Mouse (Mus musculus): ENCODE data around the gene Camk1d. TPM values are rescaled to one million over a fixed set of nuclear protein-coding genes. Genes with fewer than 3 reads are reported as not detected.
A peak's percentile ranks its signal among the peaks of the same experiment; 100 is the strongest.

Gene Camk1d
- polyA plus RNA-seq, 1 experiment from 2014 or later = 11.3 TPM

DNA sequence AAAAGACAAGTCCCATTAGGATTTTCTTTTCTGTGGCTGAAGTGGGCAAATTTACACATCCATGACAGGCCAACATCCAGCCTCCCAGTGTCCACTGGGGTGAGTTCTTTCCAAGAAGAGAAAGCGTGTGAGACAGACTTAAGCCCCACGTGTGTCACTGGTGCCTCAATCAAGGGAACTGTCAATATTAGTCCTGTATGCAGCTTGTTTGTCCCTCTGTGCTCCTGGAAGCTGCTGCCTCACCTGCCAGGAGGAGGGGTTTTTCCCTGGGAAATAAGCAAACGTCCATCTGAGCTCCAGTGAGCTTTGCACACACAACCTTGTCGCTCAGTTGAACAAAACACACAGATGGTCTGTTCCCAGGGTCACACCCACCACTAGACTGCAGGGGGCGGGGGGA lies 124.2 kb downstream of the Camk1d start:
- H3K4me2 ChIP-seq (ENCODE audit: low read depth, low read length) = no peak overlapping the region

DNA sequence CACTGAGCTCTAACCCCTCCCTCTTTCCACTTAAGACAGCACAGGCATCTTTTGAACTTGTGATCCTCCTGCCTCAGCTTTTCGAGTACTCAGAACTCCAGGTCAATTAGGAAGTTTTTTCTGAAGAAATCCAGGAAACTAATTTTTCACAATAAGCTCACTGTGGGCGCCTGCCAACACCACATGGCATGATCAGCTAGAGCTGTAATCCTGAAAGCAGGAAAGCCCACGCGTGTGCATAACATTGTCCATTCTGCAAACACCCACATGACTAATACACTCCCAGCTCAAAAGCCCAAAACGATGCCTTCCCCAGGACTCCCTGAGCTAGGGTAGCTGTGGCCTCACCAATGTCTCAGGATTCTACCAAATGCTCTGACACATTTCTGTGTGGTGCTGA lies 125.2 kb downstream of the Camk1d start:
- ATAC-seq (ENCODE audit: insufficient read depth, low FRiP score) = no peak
- no peaks in the 10 kb centered on the region for H3K9me3 ChIP-seq (replicated peaks; ENCODE audit: control insufficient read depth, low read length)
- no peaks in the 10 kb centered on the region for H3K27me3 ChIP-seq (ENCODE audit: control insufficient read depth, insufficient read depth, low read length)
- H3K4me1 ChIP-seq (ENCODE audit: control insufficient read depth, insufficient read depth, low read length) = no peaks in the 10 kb centered on the region
- no peak overlapping the region for H3K4me3 ChIP-seq (replicated peaks; ENCODE audit: low read length)
- no peak overlapping the region for H3K27ac ChIP-seq (ENCODE audit: low read length)
- H3K4me2 ChIP-seq (ENCODE audit: low read depth, low read length) = no peak overlapping the region
- 81% methylated on average over 5 of the region's 5 CpGs for WGBS
- H3K9ac ChIP-seq (ENCODE audit: low read length) = no peak overlapping the region
- no peaks in the 10 kb centered on the region for H3K36me3 ChIP-seq (ENCODE audit: control insufficient read depth, insufficient read depth, low read length)

More for the DNA sequence above, 124.2 kb downstream of the Camk1d start:
- Histone ChIP-seq H3K27me3 (ENCODE audit: control insufficient read depth, insufficient read depth, low read length) (no peaks in the 10 kb centered on the region), H3K9ac (ENCODE audit: low read length) (no peak overlapping the region), H3K27ac (ENCODE audit: low read length) (no peak overlapping the region), H3K4me1 (ENCODE audit: control insufficient read depth, insufficient read depth, low read length) (no peaks in the 10 kb centered on the region), H3K4me3 (replicated peaks; ENCODE audit: low read length) (no peak overlapping the region), H3K9me3 (replicated peaks; ENCODE audit: control insufficient read depth, low read length) (no peaks in the 10 kb centered on the region), H3K36me3 (ENCODE audit: control insufficient read depth, insufficient read depth, low read length) (no peaks in the 10 kb centered on the region)
- peak; percentile 47; the same call in 1 of the 2 replicates for ATAC-seq (ENCODE audit: insufficient read depth, low FRiP score)
- 63% methylated on average over 5 of the region's 5 CpGs for WGBS

DNA sequence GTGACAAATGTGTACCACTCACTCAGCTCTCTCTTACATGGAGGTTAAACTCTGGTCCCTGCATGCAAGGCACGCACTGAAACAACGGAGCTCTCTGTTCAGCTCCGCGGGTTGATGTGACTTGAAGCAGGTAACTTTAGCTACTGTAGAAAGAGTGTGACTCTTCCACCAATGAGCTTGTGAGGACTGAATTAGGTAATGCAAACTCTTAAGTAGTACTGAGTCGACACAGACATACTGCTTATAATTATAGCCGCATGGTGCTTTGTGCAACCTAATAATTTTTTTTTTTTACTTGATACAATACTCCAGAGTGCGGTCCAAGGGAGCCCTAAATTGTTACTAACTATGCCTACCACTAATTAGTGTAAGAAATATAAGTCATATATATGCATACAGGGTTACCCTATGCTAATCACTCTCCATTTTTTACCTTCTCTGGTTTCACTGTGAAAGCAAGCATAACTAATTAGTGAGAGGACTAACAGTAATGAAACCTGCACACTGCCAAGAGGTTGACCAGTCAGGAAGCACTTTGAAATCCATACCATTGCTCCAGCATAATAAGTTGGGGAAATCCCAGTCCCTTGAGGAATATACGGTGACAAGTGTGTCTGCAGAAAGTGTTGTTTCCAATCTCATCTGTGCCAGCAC lies 125.9 kb downstream of the Camk1d start:
- no peak for ATAC-seq (ENCODE audit: insufficient read depth, low FRiP score)
- H3K27ac ChIP-seq (ENCODE audit: low read length) = no peak overlapping the region
- no peak overlapping the region for H3K4me3 ChIP-seq (replicated peaks; ENCODE audit: low read length)
- H3K9me3 ChIP-seq (replicated peaks; ENCODE audit: control insufficient read depth, low read length) = no peaks in the 10 kb centered on the region
- no peaks in the 10 kb centered on the region for H3K36me3 ChIP-seq (ENCODE audit: control insufficient read depth, insufficient read depth, low read length)
- no peak overlapping the region for H3K9ac ChIP-seq (ENCODE audit: low read length)
- WGBS = 91% methylated on average over 8 of the region's 8 CpGs
- H3K27me3 ChIP-seq (ENCODE audit: control insufficient read depth, insufficient read depth, low read length) = no peaks in the 10 kb centered on the region
- H3K4me1 ChIP-seq (ENCODE audit: control insufficient read depth, insufficient read depth, low read length) = no peaks in the 10 kb centered on the region
- no peak overlapping the region for H3K4me2 ChIP-seq (ENCODE audit: low read depth, low read length)

DNA sequence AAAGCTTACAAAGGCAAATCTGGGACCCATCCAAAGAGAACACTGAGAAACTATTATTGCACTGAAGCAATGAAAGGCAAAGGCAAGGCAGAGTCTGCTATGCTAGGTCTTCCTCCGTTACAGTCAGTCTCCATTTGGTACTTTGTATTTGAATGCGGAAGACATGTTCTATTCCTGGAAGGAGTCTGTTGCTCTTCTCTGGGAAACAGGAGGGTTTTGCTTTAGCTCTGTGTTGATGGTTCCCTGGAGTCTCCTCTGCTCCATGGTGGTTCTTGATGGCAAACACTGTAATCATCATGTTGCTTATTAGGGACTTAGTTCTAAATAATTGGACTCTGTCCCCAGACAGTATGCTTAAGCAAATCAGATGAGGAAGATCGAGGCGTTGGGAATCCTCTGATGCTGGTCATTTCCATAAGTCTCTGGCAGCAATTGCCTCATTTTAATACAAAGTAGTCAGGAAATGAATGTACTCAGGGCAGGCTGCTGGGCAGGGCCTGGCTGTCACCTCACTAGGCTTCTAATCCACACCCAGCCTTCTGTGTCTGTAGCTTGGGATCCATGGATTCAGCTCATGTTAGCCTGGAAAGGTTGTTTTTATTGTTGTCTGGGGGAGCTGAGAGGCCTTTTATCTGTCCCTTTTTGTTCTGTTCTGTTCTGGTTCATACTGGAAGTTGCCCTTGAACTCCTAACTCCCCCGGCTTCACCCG lies 129.8 kb downstream of the Camk1d start:
- ATAC-seq (ENCODE audit: insufficient read depth, low FRiP score) = no peak
- Histone ChIP-seq H3K4me3 (replicated peaks; ENCODE audit: low read length) (no peak overlapping the region), H3K9ac (ENCODE audit: low read length) (no peak overlapping the region), H3K27ac (ENCODE audit: low read length) (no peak overlapping the region), H3K27me3 (ENCODE audit: control insufficient read depth, insufficient read depth, low read length) (no peaks in the 10 kb centered on the region), H3K36me3 (ENCODE audit: control insufficient read depth, insufficient read depth, low read length) (no peaks in the 10 kb centered on the region), H3K4me2 (ENCODE audit: low read depth, low read length) (no peak overlapping the region), H3K4me1 (ENCODE audit: control insufficient read depth, insufficient read depth, low read length) (no peaks in the 10 kb centered on the region), H3K9me3 (replicated peaks; ENCODE audit: control insufficient read depth, low read length) (no peaks in the 10 kb centered on the region)
- 78% methylated on average over 6 of the region's 6 CpGs for WGBS

DNA sequence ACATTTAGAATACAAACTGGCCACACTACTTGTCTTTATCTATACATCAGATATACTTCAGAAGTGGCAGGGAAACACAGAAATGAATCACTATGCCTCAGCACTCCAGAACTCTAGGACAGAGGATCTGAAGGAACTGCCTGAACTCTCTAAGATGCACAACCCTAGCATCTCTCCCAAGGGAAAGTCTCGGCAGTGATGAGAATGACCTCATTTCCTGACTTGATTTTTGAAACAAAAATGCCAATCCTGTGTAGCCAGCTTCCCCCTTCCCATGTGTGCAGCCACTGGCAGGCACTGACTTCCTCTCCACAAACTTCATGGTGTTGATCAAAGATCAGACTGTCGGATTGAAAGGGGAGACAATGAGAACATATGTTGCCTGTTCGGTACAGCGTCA lies 134.9 kb downstream of the Camk1d start:
- no peak overlapping the region for H3K27ac ChIP-seq (ENCODE audit: low read length)
- no peaks in the 10 kb centered on the region for H3K36me3 ChIP-seq (ENCODE audit: control insufficient read depth, insufficient read depth, low read length)
- no peak overlapping the region for H3K4me3 ChIP-seq (replicated peaks; ENCODE audit: low read length)
- H3K9ac ChIP-seq (ENCODE audit: low read length) = no peak overlapping the region
- H3K9me3 ChIP-seq (replicated peaks; ENCODE audit: control insufficient read depth, low read length) = no peaks in the 10 kb centered on the region
- peaks cover 7% of the 10 kb centered on the region for H3K4me1 ChIP-seq (ENCODE audit: control insufficient read depth, insufficient read depth, low read length)
- 61% methylated on average over 4 of the region's 4 CpGs for WGBS
- H3K27me3 ChIP-seq (ENCODE audit: control insufficient read depth, insufficient read depth, low read length) = no peaks in the 10 kb centered on the region
- ATAC-seq (ENCODE audit: insufficient read depth, low FRiP score) = no peak
- no peak overlapping the region for H3K4me2 ChIP-seq (ENCODE audit: low read depth, low read length)

DNA sequence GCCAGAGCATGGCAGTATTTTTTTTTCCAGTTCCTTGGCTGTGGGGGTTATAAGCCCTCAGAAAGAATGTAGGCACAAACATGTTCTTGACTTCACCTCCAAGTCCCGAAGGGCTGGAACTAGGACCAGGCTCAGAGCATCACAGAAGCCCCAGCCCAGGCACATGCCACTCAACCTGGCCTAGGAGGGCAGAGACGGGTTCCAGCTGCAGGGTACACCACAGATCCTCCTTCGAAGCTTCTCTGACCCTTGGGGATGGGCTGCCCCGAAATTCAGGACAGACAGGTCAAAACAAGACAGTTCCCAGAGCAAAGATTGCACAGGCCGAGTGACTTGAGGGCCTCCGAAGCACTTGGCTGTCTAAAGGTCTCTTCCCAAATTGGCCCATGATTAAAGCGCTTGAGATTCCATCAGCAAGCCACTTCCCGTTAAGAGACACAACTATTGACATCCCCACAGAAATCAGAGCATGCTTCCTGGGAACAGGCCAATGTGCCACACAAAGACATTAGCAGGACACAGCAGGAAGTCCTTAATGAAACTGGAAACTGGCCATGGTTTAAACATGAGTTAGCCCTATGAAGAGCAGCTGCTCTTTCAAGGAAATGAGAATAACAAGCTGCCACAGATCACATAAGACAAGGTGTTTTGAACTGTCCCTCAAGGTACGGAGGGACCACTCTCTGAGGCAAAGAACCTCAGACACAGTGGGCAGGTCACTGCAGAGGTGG lies 136.8 kb downstream of the Camk1d start:
- no peak overlapping the region for H3K27ac ChIP-seq (ENCODE audit: low read length)

DNA sequence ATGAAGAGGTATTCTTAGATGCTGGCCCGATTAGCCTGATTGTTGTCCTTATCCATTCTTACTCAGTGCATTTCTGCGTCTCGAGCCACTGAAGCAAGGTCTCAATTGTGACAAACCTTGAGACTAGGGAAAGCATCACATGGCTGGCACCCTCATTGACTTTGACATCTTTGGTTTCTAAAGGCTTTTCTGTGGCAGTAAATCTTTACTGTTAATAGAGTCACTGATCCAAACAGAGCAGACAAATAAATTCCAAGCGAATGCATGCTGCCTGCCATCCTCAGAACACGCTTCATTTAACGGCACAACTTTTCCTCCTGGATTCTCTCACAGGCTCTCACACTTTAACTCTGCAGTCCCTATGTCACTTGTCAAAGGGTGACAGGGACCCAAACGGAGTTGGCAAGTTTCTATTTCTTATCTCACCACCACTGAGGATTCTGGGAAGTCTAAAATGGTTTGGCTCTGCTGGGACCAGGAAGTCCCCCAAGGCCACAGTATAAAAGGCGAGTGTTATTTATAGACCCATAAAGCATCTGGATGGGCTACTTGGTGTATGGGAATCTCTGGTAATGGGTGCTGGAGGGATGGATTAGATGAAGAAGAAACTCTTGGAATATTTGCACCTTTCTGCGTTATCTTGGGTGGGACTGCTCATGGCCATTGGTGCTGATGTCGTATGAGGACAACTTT lies 141.9 kb downstream of the Camk1d start:
- H3K4me1 ChIP-seq (ENCODE audit: control insufficient read depth, insufficient read depth, low read length) = peaks cover 6% of the 10 kb centered on the region
- ATAC-seq (ENCODE audit: insufficient read depth, low FRiP score) = no peak
- no peak overlapping the region for H3K27ac ChIP-seq (ENCODE audit: low read length)
- WGBS = 86% methylated on average over 10 of the region's 10 CpGs
- no peak overlapping the region for H3K9ac ChIP-seq (ENCODE audit: low read length)
- H3K4me3 ChIP-seq (replicated peaks; ENCODE audit: low read length) = no peak overlapping the region
- H3K4me2 ChIP-seq (ENCODE audit: low read depth, low read length) = no peak overlapping the region
- H3K9me3 ChIP-seq (replicated peaks; ENCODE audit: control insufficient read depth, low read length) = no peaks in the 10 kb centered on the region
- no peaks in the 10 kb centered on the region for H3K27me3 ChIP-seq (ENCODE audit: control insufficient read depth, insufficient read depth, low read length)
- no peaks in the 10 kb centered on the region for H3K36me3 ChIP-seq (ENCODE audit: control insufficient read depth, insufficient read depth, low read length)

More for the DNA sequence above, 136.8 kb downstream of the Camk1d start:
- WGBS = 51% methylated on average over 9 of the region's 9 CpGs
- Histone ChIP-seq H3K27me3 (ENCODE audit: control insufficient read depth, insufficient read depth, low read length) (no peaks in the 10 kb centered on the region), H3K4me2 (ENCODE audit: low read depth, low read length) (no peak overlapping the region), H3K36me3 (ENCODE audit: control insufficient read depth, insufficient read depth, low read length) (no peaks in the 10 kb centered on the region), H3K4me3 (replicated peaks; ENCODE audit: low read length) (no peak overlapping the region), H3K9ac (ENCODE audit: low read length) (no peak overlapping the region), H3K4me1 (ENCODE audit: control insufficient read depth, insufficient read depth, low read length) (peaks cover 7% of the 10 kb centered on the region), H3K9me3 (replicated peaks; ENCODE audit: control insufficient read depth, low read length) (no peaks in the 10 kb centered on the region)
- ATAC-seq (ENCODE audit: insufficient read depth, low FRiP score) = peak; percentile 34

DNA sequence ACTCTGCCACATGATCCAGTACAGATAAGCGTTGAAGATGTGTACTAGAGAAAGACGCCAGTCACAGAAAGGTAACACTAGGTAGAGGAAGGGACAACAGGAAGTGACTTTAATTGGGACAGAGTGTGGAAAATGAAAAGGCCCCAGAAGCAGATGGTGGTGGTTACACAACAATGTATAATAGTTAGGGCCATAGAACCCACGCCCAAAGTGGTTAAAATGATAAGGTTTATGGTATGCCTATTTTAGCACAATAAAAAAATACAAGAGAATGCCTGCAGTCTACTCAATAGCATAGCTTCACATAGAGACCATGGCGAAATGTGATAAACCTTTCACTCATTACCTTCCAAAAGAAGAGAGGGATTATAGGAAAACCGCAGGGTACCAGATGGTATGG lies 147.7 kb downstream of the Camk1d start:
- no peak overlapping the region for H3K4me3 ChIP-seq (replicated peaks; ENCODE audit: low read length)
- no peaks in the 10 kb centered on the region for H3K4me1 ChIP-seq (ENCODE audit: control insufficient read depth, insufficient read depth, low read length)
- no peak for ATAC-seq (ENCODE audit: insufficient read depth, low FRiP score)
- no peak overlapping the region for H3K9ac ChIP-seq (ENCODE audit: low read length)
- no peaks in the 10 kb centered on the region for H3K9me3 ChIP-seq (replicated peaks; ENCODE audit: control insufficient read depth, low read length)
- H3K27ac ChIP-seq (ENCODE audit: low read length) = no peak overlapping the region
- WGBS = 93% methylated on average over 5 of the region's 5 CpGs
- H3K36me3 ChIP-seq (ENCODE audit: control insufficient read depth, insufficient read depth, low read length) = no peaks in the 10 kb centered on the region
- H3K4me2 ChIP-seq (ENCODE audit: low read depth, low read length) = no peak overlapping the region
- no peaks in the 10 kb centered on the region for H3K27me3 ChIP-seq (ENCODE audit: control insufficient read depth, insufficient read depth, low read length)

DNA sequence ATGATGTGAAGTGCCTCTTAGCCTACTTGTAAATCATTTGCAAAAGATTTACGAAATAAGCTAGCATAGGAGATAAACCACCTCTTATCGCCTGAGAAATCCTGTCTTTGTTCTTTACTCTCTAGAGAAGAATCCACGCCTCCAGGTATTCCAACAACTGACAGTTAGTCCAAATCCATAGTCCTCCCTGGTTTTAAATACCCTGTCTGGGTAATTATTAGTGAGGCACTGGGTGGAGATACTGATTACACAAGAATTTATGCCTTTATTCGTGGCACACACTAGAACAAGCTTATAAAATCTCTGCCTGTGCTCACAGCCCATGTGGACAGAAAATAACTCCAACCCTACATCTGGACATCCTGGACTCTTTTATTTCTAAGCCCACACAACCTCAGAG lies 150.6 kb downstream of the Camk1d start:
- Histone ChIP-seq H3K36me3 (ENCODE audit: control insufficient read depth, insufficient read depth, low read length) (no peaks in the 10 kb centered on the region), H3K9me3 (replicated peaks; ENCODE audit: control insufficient read depth, low read length) (no peaks in the 10 kb centered on the region), H3K27me3 (ENCODE audit: control insufficient read depth, insufficient read depth, low read length) (no peaks in the 10 kb centered on the region), H3K27ac (ENCODE audit: low read length) (no peak overlapping the region), H3K9ac (ENCODE audit: low read length) (no peak overlapping the region), H3K4me2 (ENCODE audit: low read depth, low read length) (no peak overlapping the region), H3K4me1 (ENCODE audit: control insufficient read depth, insufficient read depth, low read length) (no peaks in the 10 kb centered on the region), H3K4me3 (replicated peaks; ENCODE audit: low read length) (no peak overlapping the region)
- peak; percentile 25; the same call in 1 of the 2 replicates for ATAC-seq (ENCODE audit: insufficient read depth, low FRiP score)
- WGBS = 64% methylated on average over 4 of the region's 4 CpGs

All from stomach, embryonic 16.5 days (tissue).